Mouse (Mus musculus) 3134 (cell line): ENCODE results near the gene Txndc17.

Experiments
- DNase-seq: peaks from one replicate; pipeline ENCODE4 v3.0.0-alpha.2; 2011; ENCODE audit warnings: low spot score; ENCODE audit not compliant: insufficient read length; ENCODE audit errors: extremely low read depth

Gene Txndc17

GRCm38 (mm10) chr11:72221278-72221677 is 13.9 kb downstream of the Txndc17 start:
- peak; percentile 25 for DNase-seq

DNA sequence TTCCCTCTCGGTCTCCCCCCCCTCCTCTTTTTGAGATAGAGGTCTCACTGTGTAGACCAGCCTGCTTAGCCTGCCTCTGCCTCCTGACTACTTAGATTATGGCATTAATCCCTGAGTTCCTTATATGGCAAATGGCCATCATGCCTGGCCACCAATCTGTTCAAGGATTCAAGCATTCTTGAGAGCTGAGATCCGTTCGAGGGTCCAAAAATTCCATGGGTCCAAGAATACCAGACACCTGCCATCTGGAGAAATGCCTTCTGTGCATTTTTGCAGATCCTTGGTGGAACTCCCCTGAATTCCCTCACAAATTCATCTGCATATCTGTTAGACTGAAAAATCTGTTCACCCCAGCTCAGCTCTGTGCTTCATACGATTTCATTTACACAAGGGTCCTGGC is 16.1 kb downstream of the Txndc17 start:
- no peak for DNase-seq

DNA sequence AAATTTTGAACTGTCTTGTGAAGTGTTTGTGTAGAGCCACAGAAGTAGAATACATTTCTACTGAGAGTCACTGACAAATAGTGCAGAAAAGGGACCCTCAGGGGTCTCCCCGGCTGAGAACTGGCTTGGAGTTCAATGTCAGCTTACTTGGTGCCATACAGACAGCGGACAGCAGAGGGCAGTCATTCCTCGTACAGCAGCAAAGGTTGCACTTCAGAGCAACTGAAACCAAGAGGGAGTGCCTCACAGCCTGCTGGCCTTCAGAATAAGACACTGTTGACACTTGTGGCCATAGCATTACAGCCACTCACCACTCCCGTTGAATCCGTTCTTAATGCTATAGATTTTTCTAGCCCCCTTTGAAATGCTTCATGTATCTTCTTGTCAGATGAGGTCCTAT is 17.5 kb downstream of the Txndc17 start:
- DNase-seq = no peak

GRCm38 (mm10) chr11:72226020-72226791 is 18.9 kb downstream of the Txndc17 start:
- no peak for DNase-seq

- DNase-seq = no peak
These were observed 19.6 kb downstream of the Txndc17 start for GRCm38 (mm10) chr11:72226901-72227300.

DNA sequence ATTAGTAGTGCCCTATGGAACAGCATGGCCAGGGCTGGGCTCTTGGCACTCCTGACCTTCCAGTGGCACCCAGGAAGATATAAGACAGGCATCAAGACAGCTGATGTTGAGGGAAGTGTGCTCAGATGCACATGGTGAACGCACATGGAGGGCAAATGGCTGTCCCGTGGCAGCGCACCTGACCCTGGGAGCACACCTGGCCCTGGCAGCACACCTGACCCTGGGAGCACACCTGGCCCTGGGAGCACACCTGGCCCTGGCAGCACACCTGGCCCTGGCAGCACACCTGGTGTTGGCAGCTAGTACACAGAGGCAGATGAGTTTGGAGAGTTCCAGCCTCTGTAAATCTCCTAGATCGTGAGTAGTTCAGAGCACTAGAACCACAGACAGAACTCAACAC is 21.2 kb downstream of the Txndc17 start:
- no peak for DNase-seq

DNA sequence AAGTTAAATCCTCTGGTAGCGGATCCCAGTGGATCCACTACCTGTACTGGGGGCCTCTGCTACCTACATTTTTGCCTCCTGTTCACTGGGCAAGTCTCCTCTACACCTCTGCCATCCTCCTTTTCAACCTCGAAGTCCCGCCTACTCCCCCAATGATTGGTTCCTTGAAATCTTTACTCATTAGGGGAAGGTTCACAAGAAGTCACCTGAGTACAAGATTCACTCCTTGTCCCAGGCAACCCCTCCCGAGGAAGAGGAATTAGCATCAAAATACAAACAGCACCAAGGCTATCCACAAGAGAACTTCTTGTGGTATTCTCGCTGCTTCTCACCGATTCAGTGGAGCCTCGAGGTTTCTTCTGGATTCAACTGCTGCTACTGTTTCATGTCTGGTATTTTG is 24.7 kb downstream of the Txndc17 start:
- no peak for DNase-seq

GRCm38 (mm10) chr11:72232991-72233390 is 25.6 kb downstream of the Txndc17 start:
- no peak for DNase-seq

- DNase-seq = peak; percentile 67
These were observed 26.7 kb downstream of the Txndc17 start for GRCm38 (mm10) chr11:72234013-72234412.

DNA sequence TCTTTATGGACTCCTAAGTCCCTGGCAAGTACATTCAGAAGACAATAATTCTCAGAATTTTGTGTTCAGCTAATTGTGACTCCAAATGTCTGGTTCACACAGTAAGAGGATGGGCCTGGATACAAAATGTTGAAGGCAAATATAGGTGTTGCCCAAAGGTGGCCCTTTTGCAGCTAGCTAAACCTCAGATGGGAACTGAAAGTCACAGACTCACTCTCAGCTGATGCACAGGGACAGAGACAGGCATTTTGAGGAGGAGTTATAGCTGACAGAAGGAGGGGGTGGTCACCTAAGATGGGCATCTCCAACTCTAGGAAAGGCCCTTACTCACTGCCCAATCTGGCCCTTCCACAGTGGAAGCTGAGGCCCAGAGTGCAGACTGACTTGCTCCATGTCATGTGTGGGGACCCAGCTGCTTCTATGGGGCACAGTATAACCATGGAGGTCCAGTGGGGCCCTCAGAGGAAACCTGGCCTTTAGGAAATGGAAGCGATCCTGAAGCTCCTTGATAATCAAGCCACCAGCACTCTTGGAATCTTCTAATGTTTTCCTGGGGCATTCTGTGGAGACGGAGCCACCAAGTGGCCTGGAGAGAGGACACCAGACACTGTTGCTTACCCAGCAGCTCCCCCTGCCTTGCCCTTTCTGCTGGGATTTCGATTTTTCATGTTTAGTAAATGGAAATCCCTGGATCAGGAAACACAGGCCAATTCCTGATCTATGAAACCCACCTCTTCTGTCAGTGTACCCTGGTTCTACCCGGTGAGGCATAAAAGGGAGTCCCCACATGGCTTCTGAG is 32.9 kb downstream of the Txndc17 start:
- DNase-seq = no peak

- no peak for DNase-seq
These were observed 37.9 kb downstream of the Txndc17 start for GRCm38 (mm10) chr11:72245196-72245753.

DNA sequence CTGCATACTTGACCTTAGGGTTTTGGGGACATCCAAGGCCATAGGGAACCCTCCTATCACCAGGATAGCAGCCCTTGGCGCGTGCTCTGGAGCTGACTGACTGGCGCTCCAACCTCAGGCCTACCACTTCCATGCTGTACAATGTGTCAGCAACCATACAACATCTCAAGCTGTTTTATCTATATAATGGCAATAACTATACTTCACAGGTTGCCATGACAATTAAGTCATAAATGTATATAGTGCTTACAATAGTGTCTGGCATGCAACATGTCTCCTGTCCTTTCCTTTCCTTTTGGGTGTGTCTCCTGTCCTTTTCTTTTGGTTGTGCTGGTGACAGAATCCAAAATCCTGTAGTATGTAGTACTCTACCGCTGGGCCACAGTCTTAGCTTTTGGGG is 48.3 kb downstream of the Txndc17 start:
- no peak for DNase-seq

DNA sequence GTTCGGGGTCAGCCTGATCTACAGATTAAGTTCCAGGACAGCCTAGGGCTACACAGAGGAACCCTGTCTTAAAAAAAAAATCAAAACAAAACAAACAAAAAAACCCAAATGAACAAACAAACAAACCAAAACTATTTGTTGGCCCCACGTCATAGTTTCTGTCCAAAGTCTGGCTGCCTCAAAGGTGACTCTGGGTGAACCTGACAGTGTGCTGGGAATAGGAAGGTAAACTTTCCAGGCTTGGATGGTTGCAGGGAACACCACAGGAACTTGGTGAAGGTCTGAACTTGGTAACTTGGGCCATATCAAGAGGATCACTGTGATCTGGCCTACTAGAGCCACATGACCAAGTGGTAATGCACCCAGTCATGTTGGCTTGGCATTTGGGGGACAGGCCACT is 49.1 kb downstream of the Txndc17 start:
- no peak for DNase-seq
